Mouse (Mus musculus): Measurements from ENCODE around the gene Cdk14.

Cdk14 gene

GRCm38 (mm10) chr5:4852711-4853320, 567.3 kb downstream of the Cdk14 start:
- DNase-seq (ENCODE audit: low spot score in 2 of 2): no peak

DNA sequence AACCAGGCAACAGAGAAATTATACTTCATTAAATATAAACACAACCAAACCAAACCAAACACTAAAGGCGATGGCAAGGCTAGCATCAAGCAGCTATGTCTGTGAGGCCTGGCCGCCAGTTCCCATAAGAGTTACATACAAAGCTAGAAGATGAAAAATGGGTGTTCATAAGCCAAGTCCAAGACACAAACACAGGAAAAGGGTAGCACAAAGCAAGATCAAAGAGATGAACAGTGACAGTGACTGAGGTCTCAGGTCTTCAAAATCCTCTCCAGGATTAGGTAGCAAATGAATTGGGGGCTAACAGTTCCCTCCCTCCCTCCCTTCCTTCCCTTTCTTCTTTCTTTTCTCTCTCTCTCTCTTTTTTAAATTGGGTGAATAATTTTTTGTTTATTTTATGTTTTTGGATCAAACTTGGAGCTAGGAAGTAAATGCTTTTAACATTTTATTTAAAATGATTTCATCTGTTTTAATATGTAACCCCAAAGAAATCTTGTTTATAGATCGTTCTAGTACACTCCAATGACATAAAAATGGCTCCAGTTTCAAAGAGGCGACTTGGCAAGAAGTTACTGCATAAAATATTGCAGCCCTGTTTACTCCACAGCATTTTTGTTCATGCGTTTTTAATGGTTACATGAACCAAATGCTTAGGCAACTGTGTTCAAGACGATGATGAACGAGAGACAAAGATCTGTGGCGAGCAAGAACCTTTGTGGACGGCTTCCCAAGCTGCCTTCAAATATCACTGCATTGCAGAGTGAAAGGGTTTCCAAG, 568.0 kb downstream of the Cdk14 start:
- DNase-seq (ENCODE audit: low spot score in 2 of 2): no peak

DNA sequence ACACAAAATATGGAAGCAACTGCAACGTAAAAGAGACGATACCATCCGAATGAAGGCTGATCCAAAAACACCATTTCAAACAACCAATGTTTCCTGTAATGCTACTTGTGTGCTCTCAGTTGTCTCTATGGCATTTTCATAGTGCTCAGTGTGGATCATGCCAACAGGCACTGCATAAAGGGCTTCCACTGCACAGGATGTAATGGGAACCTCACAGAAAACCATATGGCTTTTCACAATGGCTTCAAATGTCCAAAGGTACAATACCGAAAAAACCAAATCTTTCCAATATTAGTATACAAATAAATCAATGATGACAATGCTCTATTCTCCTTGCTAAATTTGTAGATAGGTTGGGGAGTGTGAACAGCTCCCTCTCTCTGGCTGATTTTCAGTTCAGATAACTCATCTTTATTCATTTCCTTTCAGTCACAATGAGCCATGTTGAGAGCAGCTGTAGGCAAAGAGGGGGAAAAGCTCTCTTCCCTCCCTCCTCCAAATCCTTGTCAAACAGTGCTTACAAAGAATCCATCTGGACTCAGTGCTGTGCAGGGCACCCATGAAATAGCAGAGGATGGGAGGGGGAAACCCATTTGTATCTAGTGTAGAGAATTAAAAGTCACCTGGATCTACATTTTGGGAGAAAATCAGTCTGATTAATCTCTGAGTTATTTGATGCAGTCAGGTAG, 568.7 kb downstream of the Cdk14 start:
- no peak for DNase-seq (ENCODE audit: low spot score in 2 of 2)

- DNase-seq (ENCODE audit: low spot score in 2 of 2): no peak
Measured at GRCm38 (mm10) chr5:4834819-4835480, 585.2 kb downstream of the Cdk14 start.

DNA sequence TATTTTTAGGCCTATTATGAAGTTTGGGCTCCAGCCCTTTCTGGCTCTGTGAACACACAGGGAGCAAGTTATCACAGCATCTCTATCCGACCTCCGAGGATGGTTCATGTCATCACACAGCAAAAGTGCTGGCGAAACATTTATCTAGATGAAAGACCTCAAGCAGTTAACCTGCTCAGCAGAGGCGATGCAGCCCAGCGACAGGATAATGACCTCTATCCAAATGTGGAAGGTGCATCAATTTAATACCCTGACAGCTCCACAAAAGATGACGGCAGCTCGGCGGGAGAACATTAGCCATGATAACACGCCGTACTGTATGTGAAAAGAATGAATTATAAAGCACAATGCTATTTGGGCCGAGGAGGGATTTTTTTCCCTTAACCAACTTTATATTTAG, 586.2 kb downstream of the Cdk14 start:
- no peak for DNase-seq (ENCODE audit: low spot score in 2 of 2)

DNA sequence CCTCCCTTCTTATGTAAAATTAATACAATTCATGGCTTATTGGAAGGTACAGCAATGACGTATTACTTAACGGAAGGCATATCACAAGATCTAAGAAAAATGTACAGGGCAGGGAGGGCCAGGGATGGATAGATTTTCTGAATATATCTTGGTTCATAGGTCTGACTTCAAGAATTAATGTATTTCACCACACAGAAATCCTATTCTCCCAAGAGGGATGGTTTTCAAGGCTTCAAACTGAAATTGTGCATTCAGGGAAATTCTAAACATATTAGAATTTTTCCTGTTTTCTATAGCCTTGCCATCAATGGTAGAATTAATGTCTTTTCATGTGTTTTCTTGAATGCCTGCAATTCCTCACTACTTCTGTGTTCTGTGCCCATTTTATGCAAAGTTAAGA, 593.2 kb downstream of the Cdk14 start:
- no peak for DNase-seq (ENCODE audit: low spot score in 2 of 2)

DNA sequence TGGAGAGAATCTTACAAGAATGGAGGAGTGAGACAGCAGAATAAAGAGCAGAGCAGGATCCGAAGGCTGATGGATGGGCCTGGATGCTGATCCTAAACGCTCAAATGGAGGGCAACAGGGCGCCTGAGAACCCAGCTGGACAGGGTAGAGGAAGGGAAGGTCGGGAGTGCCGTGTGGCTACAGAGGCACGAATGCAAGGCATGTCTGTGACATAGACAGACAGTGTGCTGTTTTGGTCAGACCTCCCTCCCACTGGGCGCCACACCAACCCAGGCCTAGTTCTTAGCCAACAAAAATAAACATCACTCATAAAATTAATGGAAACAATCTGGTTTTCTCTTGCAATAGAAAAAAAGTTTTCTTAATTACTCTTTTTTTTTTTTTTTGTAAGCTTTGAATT, 594.2 kb downstream of the Cdk14 start:
- DNase-seq (ENCODE audit: low spot score in 2 of 2): no peak

GRCm38 (mm10) chr5:4825076-4825475, 595.0 kb downstream of the Cdk14 start:
- no peak for DNase-seq (ENCODE audit: low spot score in 2 of 2)

- no peak for DNase-seq (ENCODE audit: low spot score in 2 of 2)
Measured at GRCm38 (mm10) chr5:4824171-4824570, 595.9 kb downstream of the Cdk14 start.

GRCm38 (mm10) chr5:4822041-4822440, 598.1 kb downstream of the Cdk14 start:
- DNase-seq (ENCODE audit: low spot score in 2 of 2): no peak

- no peak for DNase-seq (ENCODE audit: low spot score in 2 of 2)
Measured at GRCm38 (mm10) chr5:4821368-4821771, 598.7 kb downstream of the Cdk14 start.

GRCm38 (mm10) chr5:4816981-4817380, 603.1 kb downstream of the Cdk14 start:
- DNase-seq (ENCODE audit: low spot score in 2 of 2): no peak

- DNase-seq (ENCODE audit: low spot score in 2 of 2): no peak
Measured at GRCm38 (mm10) chr5:4814465-4815204, 605.5 kb downstream of the Cdk14 start.

DNA sequence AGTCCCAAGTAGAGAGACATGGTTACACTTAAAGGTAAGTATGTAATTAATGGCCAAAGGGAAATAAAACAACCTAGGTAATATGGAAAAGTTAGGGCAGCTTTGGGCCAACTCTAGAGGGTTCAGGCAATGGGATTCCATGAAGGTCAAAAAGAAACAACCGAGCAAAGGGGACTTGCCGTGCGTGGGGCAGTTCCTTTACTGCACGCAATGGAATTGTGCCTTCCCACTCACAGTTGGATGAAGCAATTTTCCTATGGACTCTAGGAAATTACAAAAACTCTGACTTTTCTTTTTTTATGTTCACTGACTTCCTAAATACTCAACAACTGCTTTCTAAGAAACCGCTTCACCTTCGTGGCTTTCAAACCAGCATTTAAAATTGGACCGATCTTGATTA, 606.8 kb downstream of the Cdk14 start:
- no peak for DNase-seq (ENCODE audit: low spot score in 2 of 2)

DNA sequence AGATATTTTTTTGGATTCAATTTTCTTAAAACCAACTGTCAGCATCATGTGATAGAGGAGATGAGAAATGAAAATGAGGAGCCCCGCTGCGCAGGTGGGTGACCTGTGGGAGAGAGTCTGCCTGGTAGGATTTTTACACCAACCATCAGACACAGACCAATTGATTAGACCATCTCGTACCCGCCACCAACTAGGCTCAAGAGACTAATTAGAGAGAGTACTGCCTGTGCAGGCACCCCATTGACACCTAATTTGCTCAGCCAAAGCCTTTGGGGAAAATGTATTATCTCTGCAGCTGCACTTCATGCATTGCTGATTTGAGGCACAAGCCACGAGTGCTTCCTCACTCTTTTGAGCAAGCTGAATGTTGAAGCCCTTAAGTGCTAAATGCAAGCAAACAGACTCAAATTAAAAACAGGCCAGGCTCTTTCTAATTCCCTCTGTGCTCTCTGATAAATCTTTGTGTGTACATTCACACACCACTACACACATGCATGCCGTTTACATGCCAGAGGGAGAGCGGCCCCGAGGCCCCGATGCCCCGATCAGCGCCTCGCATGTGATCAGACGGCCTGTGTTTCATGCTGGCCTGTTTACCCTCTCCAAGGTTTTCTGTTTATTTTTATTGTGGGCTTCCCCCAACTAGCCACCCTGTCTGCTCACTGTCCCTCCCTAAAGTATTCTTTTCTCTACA, 607.9 kb downstream of the Cdk14 start:
- DNase-seq (ENCODE audit: low spot score in 2 of 2): no peak

GRCm38 (mm10) chr5:4805228-4805627, 614.9 kb downstream of the Cdk14 start:
- DNase-seq (ENCODE audit: low spot score in 2 of 2): no peak

DNA sequence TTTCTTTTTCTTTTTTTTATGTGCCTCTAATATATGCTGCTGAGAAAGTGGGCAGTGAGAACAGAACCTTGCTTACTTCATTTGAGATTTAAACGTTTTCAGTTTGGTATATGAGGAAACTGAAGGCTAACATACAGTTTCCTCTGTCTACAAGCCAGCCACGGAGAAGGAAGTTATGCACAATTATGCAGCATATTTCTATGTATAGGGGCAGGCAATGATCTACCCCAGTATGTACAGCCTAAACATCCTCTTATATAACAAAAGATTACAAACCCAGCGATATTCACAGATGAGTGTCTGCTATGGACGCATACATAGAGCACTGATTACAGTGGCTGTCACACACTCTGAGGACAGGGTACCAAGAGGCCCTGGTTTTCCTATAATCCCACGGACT, 616.4 kb downstream of the Cdk14 start:
- DNase-seq (ENCODE audit: low spot score in 2 of 2): no peak

DNA sequence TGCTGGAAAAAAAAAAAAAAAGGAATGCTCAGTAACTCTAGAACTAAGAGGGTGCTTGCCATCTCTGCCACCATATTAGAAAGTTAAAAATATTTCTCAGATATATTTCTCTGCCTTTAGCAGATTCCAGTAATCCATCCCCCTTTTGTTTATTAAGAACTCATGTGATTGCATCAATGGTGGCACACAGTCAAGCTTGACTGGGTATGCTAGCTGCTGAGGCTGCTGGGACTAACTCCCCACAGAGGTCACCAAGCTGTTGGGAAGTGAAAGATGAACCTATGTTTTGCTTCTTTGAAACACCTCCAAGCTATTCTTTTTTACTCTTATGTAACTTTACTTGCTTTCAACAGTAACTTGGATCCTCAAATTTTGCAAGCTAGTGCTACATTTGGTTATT, 618.1 kb downstream of the Cdk14 start:
- DNase-seq (ENCODE audit: low spot score in 2 of 2): no peak

DNA sequence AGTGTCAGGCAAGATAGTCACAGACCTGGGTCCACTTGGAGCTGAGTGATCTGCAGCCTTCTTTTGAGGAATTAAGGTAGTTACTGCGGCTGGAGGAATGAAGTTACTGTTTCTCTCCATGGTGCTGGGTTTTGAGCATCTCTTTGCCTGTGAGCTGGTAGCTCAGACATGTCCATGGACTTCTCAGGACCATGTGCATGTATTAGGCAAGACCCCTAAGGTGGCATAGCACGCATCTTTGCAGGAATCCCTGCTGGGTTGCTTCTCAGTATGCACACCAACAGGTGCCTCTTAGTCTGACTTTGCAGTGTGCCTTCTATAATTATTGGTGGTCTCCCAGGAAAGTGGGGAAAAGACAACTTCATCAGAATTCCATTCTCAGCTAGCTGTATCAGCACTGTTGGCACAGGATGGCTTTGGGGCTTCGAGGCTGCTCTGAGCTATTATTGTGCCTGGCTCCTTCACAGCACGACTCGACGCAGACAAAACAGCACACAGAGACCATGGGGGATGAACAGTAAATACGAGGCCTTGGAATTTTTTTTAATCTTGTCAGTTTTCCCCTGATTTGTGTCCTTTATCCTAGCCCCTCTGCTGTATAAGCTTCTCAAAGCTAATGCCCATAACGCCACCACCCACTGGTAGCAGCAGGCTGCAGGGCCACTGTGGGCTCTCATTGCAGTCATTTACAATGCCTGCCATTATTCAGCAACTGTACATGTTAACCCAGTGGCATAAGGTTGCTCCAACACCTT, 618.8 kb downstream of the Cdk14 start:
- no peak for DNase-seq (ENCODE audit: low spot score in 2 of 2)

DNA sequence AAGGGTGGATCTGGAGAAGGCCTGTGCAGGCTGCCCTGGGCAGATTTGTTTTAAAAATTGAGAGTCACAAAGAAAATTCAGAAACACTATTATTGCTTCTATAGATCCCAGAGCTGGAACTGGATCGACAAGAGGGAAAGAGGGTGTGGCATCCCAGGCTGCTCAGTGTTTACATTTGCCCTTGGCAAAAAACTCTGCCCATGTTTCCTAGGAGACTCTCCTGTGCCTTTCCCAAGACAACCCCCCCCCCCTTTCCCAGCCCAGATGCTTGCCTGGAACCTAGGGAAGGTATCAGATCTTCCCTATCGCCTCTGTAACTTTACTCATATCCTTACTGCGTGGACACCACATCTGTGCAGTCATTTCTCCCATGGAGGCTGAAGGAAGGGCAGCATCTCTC, 628.9 kb downstream of the Cdk14 start:
- DNase-seq (ENCODE audit: low spot score in 2 of 2): no peak

Measured in frontal cortex, postnatal 14 days (tissue).